Mouse (Mus musculus) lung, postnatal 0 days (tissue): ENCODE results near the gene Crebrf.

Experiments
- CTCF ChIP-seq: IDR thresholded peaks from 2 replicates; pipeline ENCODE4 v1.5.1; 2016; ENCODE audit warnings: antibody characterized with exemption, mild to moderate bottlenecking
- EP300 ChIP-seq: IDR thresholded peaks from 2 replicates; pipeline ENCODE4 v1.6.1; 2016; ENCODE audit warnings: antibody characterized with exemption, mild to moderate bottlenecking, control low read depth

DNA sequence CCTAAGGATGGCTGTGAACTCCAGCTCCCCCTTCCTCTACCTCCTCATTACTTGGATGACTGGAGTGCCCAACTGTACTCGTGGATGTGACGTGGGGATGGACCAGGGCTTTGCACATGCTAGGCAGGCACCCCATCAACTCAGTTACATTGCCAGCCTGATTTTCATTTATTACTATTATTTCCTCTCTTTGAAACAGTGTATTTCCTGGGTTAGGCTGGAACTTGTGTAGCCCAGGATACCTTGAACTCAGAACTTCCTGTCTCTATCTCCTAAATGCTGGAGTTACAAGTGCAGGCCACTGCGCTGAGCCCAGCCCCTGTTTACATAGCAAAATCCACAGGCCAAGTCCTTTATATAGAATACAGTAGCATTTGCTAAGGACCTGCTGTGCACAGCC, 87.4 kb downstream of the Crebrf start:
- no peak for TF ChIP-seq CTCF
- TF ChIP-seq EP300, result no peak
